Mouse (Mus musculus) adrenal gland, adult (tissue): ENCODE measurements at regions not wholly inside any gene's neighbourhood (a gene's known extent, or its start where the extent isn't known, plus 50 kb on each side); places are given as distances from the start of the nearest gene placed in this dataset.

Source experiments
- DNase-seq, 2 experiments: peaks; one replicate each; pipeline ENCODE4 v3.0.0; 2022 to 2023; ENCODE audit warnings: low spot score in 1 of 2; ENCODE audit not compliant: inconsistent age in 2 of 2

- no peak for DNase-seq
These were observed 282.8 kb downstream of the Rfpl4b start for GRCm38 (mm10) chr10:38538766-38539165.

GRCm38 (mm10) chr10:38516636-38517035 is 304.9 kb downstream of the Rfpl4b start:
- no peak for DNase-seq
